Mouse (Mus musculus): ENCODE data around the gene Cux1. TPM values are rescaled to one million over a fixed set of nuclear protein-coding genes. Genes with fewer than 3 reads are reported as not detected.
A peak's percentile ranks its signal among the peaks of the same experiment; 100 is the strongest.

Gene Cux1
- polyA plus RNA-seq, 1 experiment from 2014 or later = 130 TPM

DNA sequence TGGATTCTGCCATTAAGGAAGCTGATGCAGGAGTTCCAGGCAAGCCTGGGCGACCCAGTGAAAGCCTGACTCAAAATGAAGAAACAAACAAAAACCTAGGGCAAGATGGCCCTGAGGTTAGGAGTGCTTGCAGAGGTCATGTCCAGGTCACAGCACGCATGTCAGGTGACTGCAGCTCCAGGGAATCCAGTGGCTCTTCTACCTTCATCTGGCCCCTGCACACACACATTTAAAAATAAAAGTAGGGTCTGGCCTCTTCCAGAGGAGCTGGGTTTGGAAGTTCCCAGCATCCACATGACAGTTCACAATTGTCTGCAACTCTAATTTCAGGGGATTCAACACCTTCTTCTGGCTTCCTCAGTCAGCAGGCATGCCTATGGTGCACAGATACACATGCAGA, 21.7 kb upstream of the Cux1 start:
- WGBS = 67% methylated on average over 2 of the region's 2 CpGs
- Histone ChIP-seq H3K27me3 (ENCODE audit: control insufficient read depth, insufficient read depth, low read length) (no peaks in the 10 kb centered on the region), H3K4me1 (ENCODE audit: control insufficient read depth, insufficient read depth, low read length) (no peaks in the 10 kb centered on the region), H3K4me3 (ENCODE audit: low read depth, low read length) (no peak overlapping the region), H3K27ac (ENCODE audit: low read depth, low read length) (no peak overlapping the region), H3K36me3 (ENCODE audit: control insufficient read depth, insufficient read depth, low read length) (no peaks in the 10 kb centered on the region), H3K9me3 (ENCODE audit: control insufficient read depth, low read length) (no peaks in the 10 kb centered on the region), H3K9ac (ENCODE audit: low read length) (no peak overlapping the region), H3K4me2 (no peak overlapping the region)
- DNase-seq (ENCODE audit: low spot score, missing footprints) = peak; percentile 68
- no peak for ATAC-seq (ENCODE audit: low FRiP score)

DNA sequence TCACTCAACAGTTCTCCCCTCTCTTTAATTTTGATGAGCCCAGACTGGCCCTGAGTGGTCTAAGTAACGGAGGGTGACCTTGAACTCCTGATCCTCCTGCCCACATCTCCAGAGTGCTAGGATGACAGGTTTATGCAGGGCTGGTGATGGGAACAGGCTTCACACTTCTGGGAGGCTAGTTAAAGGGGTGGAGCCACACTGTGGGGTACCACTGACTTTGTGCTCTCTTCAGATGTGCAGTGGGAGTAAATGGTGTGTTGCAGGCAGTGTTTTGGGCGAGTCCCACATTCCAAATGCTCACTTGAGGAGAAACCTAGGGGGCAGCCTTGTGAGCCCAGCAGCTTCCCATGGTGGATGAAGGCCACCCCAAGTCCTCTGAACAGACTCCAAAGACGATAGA, 21.2 kb upstream of the Cux1 start:
- no peak overlapping the region for H3K27ac ChIP-seq (ENCODE audit: low read depth, low read length)
- no peak overlapping the region for H3K4me2 ChIP-seq
- DNase-seq (ENCODE audit: low spot score, missing footprints) (peak; percentile 14), ATAC-seq (ENCODE audit: low FRiP score) (no peak)
- no peak overlapping the region for H3K4me3 ChIP-seq (ENCODE audit: low read depth, low read length)
- no peaks in the 10 kb centered on the region for H3K27me3 ChIP-seq (ENCODE audit: control insufficient read depth, insufficient read depth, low read length)
- no peaks in the 10 kb centered on the region for H3K9me3 ChIP-seq (ENCODE audit: control insufficient read depth, low read length)
- H3K4me1 ChIP-seq (ENCODE audit: control insufficient read depth, insufficient read depth, low read length) = no peaks in the 10 kb centered on the region
- WGBS = 63% methylated on average over 3 of the region's 3 CpGs
- H3K9ac ChIP-seq (ENCODE audit: low read length) = no peak overlapping the region
- H3K36me3 ChIP-seq (ENCODE audit: control insufficient read depth, insufficient read depth, low read length) = no peaks in the 10 kb centered on the region

DNA sequence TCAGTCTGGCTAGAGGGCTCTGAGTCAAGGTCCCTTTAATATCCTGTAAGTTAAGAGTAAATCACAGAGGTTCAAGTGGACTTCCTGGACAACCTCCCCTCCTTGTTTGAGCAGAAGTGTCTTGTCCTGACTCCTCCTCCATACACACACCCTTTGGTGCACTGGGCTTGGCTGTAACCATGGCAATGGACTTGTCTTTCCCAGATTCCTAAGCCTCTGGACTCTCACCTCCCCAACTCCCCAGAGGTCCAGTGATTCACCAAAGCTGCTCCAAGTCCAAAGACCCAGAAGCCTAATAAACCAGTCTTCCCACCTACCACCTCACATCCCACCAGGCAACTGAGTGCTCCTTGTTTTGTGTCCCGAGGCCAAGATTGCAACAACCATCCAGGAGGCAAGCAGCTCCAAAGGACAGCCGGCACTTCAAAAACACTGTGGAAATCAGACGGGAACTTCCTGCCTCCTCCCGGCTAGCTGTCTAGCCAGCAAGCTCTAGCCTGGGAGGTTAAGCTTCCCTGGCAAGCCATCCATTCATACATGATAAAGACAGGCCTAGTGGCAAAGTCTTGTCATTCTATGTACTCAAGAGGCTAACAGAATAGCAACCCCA, 17.5 kb upstream of the Cux1 start:
- Histone ChIP-seq H3K27me3 (ENCODE audit: control insufficient read depth, insufficient read depth, low read length) (peaks cover 16% of the 10 kb centered on the region), H3K9ac (ENCODE audit: low read length) (no peak overlapping the region), H3K4me3 (ENCODE audit: low read depth, low read length) (no peak overlapping the region), H3K4me1 (ENCODE audit: control insufficient read depth, insufficient read depth, low read length) (no peaks in the 10 kb centered on the region), H3K27ac (ENCODE audit: low read depth, low read length) (no peak overlapping the region), H3K4me2 (no peak overlapping the region), H3K9me3 (ENCODE audit: control insufficient read depth, low read length) (peaks cover 2% of the 10 kb centered on the region; the same call in 1 of the 2 replicates), H3K36me3 (ENCODE audit: control insufficient read depth, insufficient read depth, low read length) (no peaks in the 10 kb centered on the region)
- peak; percentile 72 for DNase-seq (ENCODE audit: low spot score, missing footprints)
- 62% methylated on average over 4 of the region's 4 CpGs for WGBS
- ATAC-seq (ENCODE audit: low FRiP score) = no peak

DNA sequence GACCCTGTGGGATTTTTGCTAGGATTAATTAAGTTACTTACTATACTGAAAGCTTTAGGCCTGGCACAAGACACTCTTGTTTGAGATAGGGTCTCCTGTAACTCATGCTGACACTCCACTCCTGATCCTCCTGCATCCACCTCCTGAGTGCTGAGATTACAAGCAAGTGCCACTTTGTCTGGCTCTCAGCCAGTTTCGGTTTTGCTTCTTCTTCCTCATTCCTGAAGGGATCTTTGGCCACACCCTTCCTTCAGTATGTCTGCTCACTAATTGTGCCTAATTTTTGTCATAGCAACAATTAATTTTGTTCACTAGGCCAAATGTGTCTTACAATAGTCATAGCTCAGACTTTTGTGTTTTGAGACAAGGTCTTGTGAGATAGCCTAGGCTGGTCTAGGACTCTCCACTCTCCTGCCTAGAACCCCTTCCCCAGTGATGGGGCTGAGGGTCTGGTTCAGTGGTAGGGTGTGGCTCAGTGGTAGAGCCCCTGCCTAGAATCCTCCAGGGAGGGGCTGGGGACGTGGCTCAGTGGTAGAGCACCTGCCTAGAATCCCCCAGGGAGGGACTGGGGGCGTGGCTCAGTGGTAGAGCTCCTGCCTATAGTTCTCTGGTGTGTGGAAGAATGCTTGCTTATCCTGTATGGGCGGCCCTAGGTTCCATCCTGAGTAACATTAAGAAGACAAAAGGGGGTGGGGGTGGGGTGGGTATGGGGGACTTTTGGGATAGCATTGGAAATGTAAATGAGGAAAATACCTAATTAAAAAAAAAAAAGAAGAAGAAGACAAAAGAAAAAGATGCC, 16.6 kb upstream of the Cux1 start:
- H3K9me3 ChIP-seq (ENCODE audit: control insufficient read depth, low read length) = peaks cover 2% of the 10 kb centered on the region; the same call in 1 of the 2 replicates
- no peak overlapping the region for H3K27ac ChIP-seq (ENCODE audit: low read depth, low read length)
- no peak overlapping the region for H3K4me2 ChIP-seq
- H3K36me3 ChIP-seq (ENCODE audit: control insufficient read depth, insufficient read depth, low read length) = no peaks in the 10 kb centered on the region
- H3K4me1 ChIP-seq (ENCODE audit: control insufficient read depth, insufficient read depth, low read length) = no peaks in the 10 kb centered on the region
- H3K27me3 ChIP-seq (ENCODE audit: control insufficient read depth, insufficient read depth, low read length) = peaks cover 16% of the 10 kb centered on the region
- no peak for ATAC-seq (ENCODE audit: low FRiP score)
- no peak overlapping the region for H3K9ac ChIP-seq (ENCODE audit: low read length)
- DNase-seq (ENCODE audit: low spot score, missing footprints) = peak; percentile 62
- no peak overlapping the region for H3K4me3 ChIP-seq (ENCODE audit: low read depth, low read length)
- WGBS = 78% methylated on average over 4 of the region's 4 CpGs

DNA sequence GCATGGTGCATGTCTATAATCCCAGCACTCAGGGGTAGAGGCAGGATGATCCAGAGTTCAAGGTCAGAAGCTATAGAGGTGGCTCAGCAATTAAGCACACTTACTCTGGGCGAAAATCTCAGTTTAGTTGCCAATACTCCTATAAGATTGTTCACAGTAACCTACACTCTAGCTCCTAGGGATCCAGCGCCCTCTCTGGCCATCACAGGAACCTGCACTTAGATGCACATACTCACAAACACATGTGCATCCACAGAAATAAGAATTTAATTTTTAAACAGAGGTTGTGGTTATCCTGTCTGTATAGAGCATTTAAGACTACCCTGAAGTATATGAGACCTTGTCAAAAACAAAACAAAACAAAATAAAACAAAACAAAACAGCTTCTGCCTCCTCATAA, 16.0 kb upstream of the Cux1 start:
- DNase-seq (ENCODE audit: low spot score, missing footprints) (peak; percentile 60), ATAC-seq (ENCODE audit: low FRiP score) (no peak)
- WGBS = 88% methylated on average over 2 of the region's 2 CpGs
- no peak overlapping the region for H3K4me3 ChIP-seq (ENCODE audit: low read depth, low read length)
- H3K9me3 ChIP-seq (ENCODE audit: control insufficient read depth, low read length) = peaks cover 2% of the 10 kb centered on the region; the same call in 1 of the 2 replicates
- no peak overlapping the region for H3K4me2 ChIP-seq
- H3K9ac ChIP-seq (ENCODE audit: low read length) = no peak overlapping the region
- H3K27me3 ChIP-seq (ENCODE audit: control insufficient read depth, insufficient read depth, low read length) = peaks cover 16% of the 10 kb centered on the region
- H3K36me3 ChIP-seq (ENCODE audit: control insufficient read depth, insufficient read depth, low read length) = no peaks in the 10 kb centered on the region
- no peak overlapping the region for H3K27ac ChIP-seq (ENCODE audit: low read depth, low read length)
- H3K4me1 ChIP-seq (ENCODE audit: control insufficient read depth, insufficient read depth, low read length) = no peaks in the 10 kb centered on the region

DNA sequence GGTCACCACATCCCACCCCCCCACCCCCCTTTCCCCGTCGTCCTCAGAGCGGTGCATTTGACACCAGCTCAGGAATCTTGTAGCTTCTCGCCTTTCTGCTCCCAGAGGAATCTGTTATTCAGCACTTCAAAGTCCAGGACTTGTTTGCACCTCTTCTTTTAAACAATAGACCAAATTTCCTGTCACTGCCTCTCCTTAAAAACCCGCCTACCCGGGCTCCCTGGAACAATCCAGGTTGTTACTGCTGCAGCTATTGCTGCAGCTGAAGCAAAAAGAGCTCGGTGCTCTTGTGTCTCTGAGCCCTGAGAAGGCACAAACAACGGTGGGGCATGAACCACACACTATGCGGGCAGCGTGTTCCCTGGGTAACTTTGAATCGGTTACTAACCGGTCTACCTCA, 14.9 kb upstream of the Cux1 start:
- H3K4me2 ChIP-seq = no peak overlapping the region
- H3K9me3 ChIP-seq (ENCODE audit: control insufficient read depth, low read length) = peaks cover 2% of the 10 kb centered on the region; the same call in 1 of the 2 replicates
- H3K27ac ChIP-seq (ENCODE audit: low read depth, low read length) = no peak overlapping the region
- DNase-seq (ENCODE audit: low spot score, missing footprints) = peak; percentile 88
- no peak overlapping the region for H3K4me3 ChIP-seq (ENCODE audit: low read depth, low read length)
- peaks cover 16% of the 10 kb centered on the region for H3K27me3 ChIP-seq (ENCODE audit: control insufficient read depth, insufficient read depth, low read length)
- no peak overlapping the region for H3K9ac ChIP-seq (ENCODE audit: low read length)
- WGBS = 13% methylated on average over 12 of the region's 12 CpGs
- H3K4me1 ChIP-seq (ENCODE audit: control insufficient read depth, insufficient read depth, low read length) = no peaks in the 10 kb centered on the region
- no peaks in the 10 kb centered on the region for H3K36me3 ChIP-seq (ENCODE audit: control insufficient read depth, insufficient read depth, low read length)
- ATAC-seq (ENCODE audit: low FRiP score) = no peak

DNA sequence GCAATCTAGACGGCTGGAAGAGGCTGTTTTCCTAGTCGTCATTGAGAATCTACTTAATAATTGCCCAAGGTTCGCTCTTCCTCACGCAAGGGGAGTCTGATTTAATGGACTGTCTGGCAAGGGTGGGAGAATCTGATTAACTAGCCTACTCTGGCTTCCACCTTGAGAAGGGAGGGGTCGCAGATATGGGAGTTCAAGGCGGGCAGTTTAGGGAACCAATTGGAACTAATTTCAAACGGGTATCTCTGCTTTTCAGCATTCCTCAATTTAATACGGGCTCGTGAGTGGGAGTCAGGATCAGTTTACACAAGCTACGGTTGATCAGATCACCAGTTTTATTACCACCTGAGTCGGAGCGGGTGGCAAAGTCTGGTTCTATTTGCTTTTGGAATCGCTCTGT, 14.3 kb upstream of the Cux1 start:
- peak; percentile 89 for DNase-seq (ENCODE audit: low spot score, missing footprints)
- Histone ChIP-seq H3K9ac (ENCODE audit: low read length) (no peak overlapping the region), H3K27ac (ENCODE audit: low read depth, low read length) (no peak overlapping the region), H3K27me3 (ENCODE audit: control insufficient read depth, insufficient read depth, low read length) (peaks cover 16% of the 10 kb centered on the region), H3K9me3 (ENCODE audit: control insufficient read depth, low read length) (peaks cover 2% of the 10 kb centered on the region; the same call in 1 of the 2 replicates), H3K36me3 (ENCODE audit: control insufficient read depth, insufficient read depth, low read length) (no peaks in the 10 kb centered on the region), H3K4me3 (ENCODE audit: low read depth, low read length) (no peak overlapping the region), H3K4me1 (ENCODE audit: control insufficient read depth, insufficient read depth, low read length) (no peaks in the 10 kb centered on the region), H3K4me2 (peak overlapping the region; percentile 3; the same call in 1 of the 2 replicates)
- WGBS = under 1% methylated on average over 13 of the region's 13 CpGs
- ATAC-seq (ENCODE audit: low FRiP score) = no peak

DNA sequence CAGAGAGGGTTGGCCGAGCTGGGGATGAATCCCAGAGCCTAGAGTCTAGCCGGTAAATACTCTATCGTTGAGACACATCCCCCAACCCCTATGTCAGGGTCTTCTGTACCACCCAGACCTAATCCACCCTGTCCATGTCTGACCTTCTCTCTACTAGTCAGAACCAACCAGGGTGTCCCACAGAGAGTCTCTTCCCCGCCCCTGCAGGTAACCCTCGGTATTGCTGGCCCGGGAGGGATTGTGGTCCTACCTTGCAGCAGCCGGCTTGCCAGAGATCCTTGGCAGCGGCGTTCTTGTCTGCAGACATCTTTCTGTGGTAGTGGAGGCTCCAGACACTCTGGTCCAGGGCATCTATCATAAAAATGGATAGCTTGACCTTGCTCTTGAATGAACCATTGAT, 13.9 kb upstream of the Cux1 start:
- no peak overlapping the region for H3K27ac ChIP-seq (ENCODE audit: low read depth, low read length)
- DNase-seq (ENCODE audit: low spot score, missing footprints) (peak; percentile 92), ATAC-seq (ENCODE audit: low FRiP score) (no peak)
- no peak overlapping the region for H3K4me2 ChIP-seq
- 18% methylated on average over 9 of the region's 9 CpGs for WGBS
- H3K27me3 ChIP-seq (ENCODE audit: control insufficient read depth, insufficient read depth, low read length) = peaks cover 16% of the 10 kb centered on the region
- H3K9me3 ChIP-seq (ENCODE audit: control insufficient read depth, low read length) = peaks cover 2% of the 10 kb centered on the region; the same call in 1 of the 2 replicates
- H3K9ac ChIP-seq (ENCODE audit: low read length) = no peak overlapping the region
- no peaks in the 10 kb centered on the region for H3K4me1 ChIP-seq (ENCODE audit: control insufficient read depth, insufficient read depth, low read length)
- H3K36me3 ChIP-seq (ENCODE audit: control insufficient read depth, insufficient read depth, low read length) = no peaks in the 10 kb centered on the region
- no peak overlapping the region for H3K4me3 ChIP-seq (ENCODE audit: low read depth, low read length)

DNA sequence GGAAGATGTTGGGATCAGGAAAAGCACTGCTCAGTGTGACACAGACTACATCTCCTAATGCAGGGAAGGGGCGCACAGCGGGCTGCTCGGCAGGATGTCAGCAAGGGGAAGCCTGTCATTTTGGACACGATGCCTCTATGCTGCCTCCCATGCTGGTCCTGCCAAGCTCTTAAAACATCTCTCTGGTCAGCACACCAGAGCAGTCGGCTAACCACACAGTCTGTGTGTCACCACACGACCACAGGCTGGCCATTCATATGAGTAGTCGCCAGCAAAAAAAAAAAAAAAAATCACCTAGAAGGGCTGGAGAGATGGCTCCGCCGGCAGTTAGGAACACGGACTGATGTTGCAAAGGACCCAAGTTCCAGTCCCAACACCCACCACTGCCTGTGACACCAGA, 10.9 kb upstream of the Cux1 start:
- Histone ChIP-seq H3K27me3 (ENCODE audit: control insufficient read depth, insufficient read depth, low read length) (peaks cover 16% of the 10 kb centered on the region), H3K27ac (ENCODE audit: low read depth, low read length) (no peak overlapping the region), H3K4me1 (ENCODE audit: control insufficient read depth, insufficient read depth, low read length) (no peaks in the 10 kb centered on the region), H3K4me3 (ENCODE audit: low read depth, low read length) (no peak overlapping the region), H3K36me3 (ENCODE audit: control insufficient read depth, insufficient read depth, low read length) (no peaks in the 10 kb centered on the region), H3K4me2 (no peak overlapping the region), H3K9me3 (ENCODE audit: control insufficient read depth, low read length) (peaks cover under 1% of the 10 kb centered on the region; the same call in 1 of the 2 replicates), H3K9ac (ENCODE audit: low read length) (no peak overlapping the region)
- 49% methylated on average over 10 of the region's 10 CpGs for WGBS
- no peak for ATAC-seq (ENCODE audit: low FRiP score)
- DNase-seq (ENCODE audit: low spot score, missing footprints) = peak; percentile 44

Measured in midbrain, embryonic 11.5 days (tissue).